ENCODE assay signal across 8 mouse cellular contexts in genomic region chr17:9031241-9032141, GRCm38 (mm10). TPM values are rescaled to one million over a fixed set of nuclear protein-coding genes. Genes with fewer than 3 reads are reported as not detected.
A peak's percentile ranks its signal among the peaks of the same experiment; 100 is the strongest.
DNase-seq lines count a peak whose midpoint lies in the region; ATAC-seq and TF ChIP-seq lines count a peak whose summit lies in the region.

No protein-coding gene starts in this region.

- H3K36me3 ChIP-seq in ES-Bruce4 (ENCODE audit: control insufficient read depth, insufficient read depth, low read length, poor library complexity, severe bottlenecking), result no peaks in the 10 kb centered on the region
- H3K36me3 ChIP-seq in forebrain, embryonic 16.5 days (ENCODE audit: control insufficient read depth, insufficient read depth), result no peaks in the 10 kb centered on the region
- no peaks in the 10 kb centered on the region for H3K36me3 ChIP-seq in thymus, adult 2 months (ENCODE audit: control insufficient read depth, insufficient read depth, low read length)

- H3K4me1 ChIP-seq in ES-Bruce4 (ENCODE audit: control insufficient read depth, insufficient read depth, low read length), result no peaks in the 10 kb centered on the region
- peaks cover 22% of the 10 kb centered on the region for H3K4me1 ChIP-seq in forebrain, embryonic 16.5 days (replicated peaks; ENCODE audit: control insufficient read depth, insufficient read depth, low read length)
- peaks cover 13% of the 10 kb centered on the region for H3K4me1 ChIP-seq in olfactory bulb, adult 2 months (ENCODE audit: control insufficient read depth, insufficient read depth, low read length)
- H3K4me1 ChIP-seq in thymus, adult 2 months (replicated peaks; ENCODE audit: control insufficient read depth, insufficient read depth, low read length), result peaks cover 6% of the 10 kb centered on the region

- peak; percentile 83 for ATAC-seq in cerebellum, adult (ENCODE audit: insufficient number of reproducible peaks, low FRiP score, low TSS enrichment)
- ATAC-seq in forebrain, embryonic 16.5 days, result peak; percentile 92

- no peak overlapping the region for H3K9ac ChIP-seq in ES-Bruce4 (ENCODE audit: low read depth, poor library complexity, severe bottlenecking)
- H3K9ac ChIP-seq in forebrain, embryonic 16.5 days (replicated peaks; ENCODE audit: low read depth, low read length), result 0 out of 2 replicates have a peak overlapping the region, but pooled peaks have one; percentile 10

- TF ChIP-seq CTCF in ES-Bruce4 (IDR thresholded peaks at IDR 0.05; ENCODE audit: low read depth, low read length), result peak; percentile 89
- peak; percentile 46; the same call in 1 of the 2 replicates for TF ChIP-seq CTCF in olfactory bulb, adult 2 months (IDR thresholded peaks at IDR 0.05; ENCODE audit: insufficient read depth, low read depth, low read length)
- peak; percentile 52; the same call in 1 of the 2 replicates for TF ChIP-seq CTCF in thymus, adult 2 months (IDR thresholded peaks at IDR 0.05; ENCODE audit: borderline replicate concordance, control insufficient read depth, extremely low read depth, insufficient read depth, low read length, poor library complexity)

- intact Hi-C loops in heart, postnatal 36 days (cut with DNase I), result loop anchor here (1.0 to 10.0 kb wide), 3 partner anchors 114 to 733 kb away; no protein-coding TSS in a partner anchor

- no peaks in the 10 kb centered on the region for H3K9me3 ChIP-seq in ES-Bruce4 (replicated peaks; ENCODE audit: control insufficient read depth, insufficient read depth, low read length, poor library complexity, severe bottlenecking)
- H3K9me3 ChIP-seq in forebrain, embryonic 16.5 days (ENCODE audit: control insufficient read depth, low read length), result no peaks in the 10 kb centered on the region

- H3K27ac ChIP-seq in ES-Bruce4 (ENCODE audit: insufficient read depth, low read length), result no peak overlapping the region
- peak overlapping the region; percentile 64 for H3K27ac ChIP-seq in forebrain, embryonic 16.5 days (ENCODE audit: low read length)
- H3K27ac ChIP-seq in olfactory bulb, adult 2 months (ENCODE audit: insufficient read depth, low read depth, low read length), result peak overlapping the region; percentile 91
- H3K27ac ChIP-seq in thymus, adult 2 months (ENCODE audit: control insufficient read depth, insufficient read depth, low read length), result no peak overlapping the region

- DNase-seq in heart, postnatal 36 days, result peak; percentile 78 to 79
- peak; percentile 74 to 93 for DNase-seq in layer of hippocampus, adult 18-20 months (ENCODE audit: low spot score in 2 of 2)
- DNase-seq in lung, adult 18-20 months, result peak; percentile 55 to 63
- peak; percentile 80 for DNase-seq in thymus, adult 2 months

- H3K27me3 ChIP-seq in ES-Bruce4 (ENCODE audit: control insufficient read depth, insufficient read depth, low read length, poor library complexity, severe bottlenecking), result no peaks in the 10 kb centered on the region; the same call in 1 of the 2 replicates
- H3K27me3 ChIP-seq in forebrain, embryonic 16.5 days (replicated peaks; ENCODE audit: control insufficient read depth, insufficient read depth, low read length), result no peaks in the 10 kb centered on the region
- no peaks in the 10 kb centered on the region for H3K27me3 ChIP-seq in thymus, adult 2 months (ENCODE audit: control insufficient read depth, insufficient read depth, low read length)

- TF ChIP-seq EP300 in ES-Bruce4 (IDR thresholded peaks at IDR 0.05; ENCODE audit: insufficient read depth, low read depth, low read length), result no peak

- 10% methylated on average over 24 of the region's 24 CpGs for WGBS in forebrain, embryonic 16.5 days
- 4% methylated on average over 24 of the region's 24 CpGs for WGBS in olfactory bulb, adult 2 months
- 17% methylated on average over 24 of the region's 24 CpGs for WGBS in thymus, adult 2 months

- H3K4me3 ChIP-seq in ES-Bruce4 (ENCODE audit: low read depth, low read length), result no peak overlapping the region
- H3K4me3 ChIP-seq in forebrain, embryonic 16.5 days (replicated peaks; ENCODE audit: low read length), result peak overlapping the region; percentile 14; the same call in 1 of the 2 replicates
- peak overlapping the region; percentile 37 for H3K4me3 ChIP-seq in olfactory bulb, adult 2 months (ENCODE audit: insufficient read depth, low read depth, low read length)
- no peak overlapping the region for H3K4me3 ChIP-seq in thymus, adult 2 months (ENCODE audit: control insufficient read depth, insufficient read depth, low read length)

- no peak for TF ChIP-seq POLR2A in ES-Bruce4 (IDR thresholded peaks at IDR 0.05; ENCODE audit: insufficient read depth, low read length)
- TF ChIP-seq POLR2A in olfactory bulb, adult 2 months (IDR thresholded peaks at IDR 0.05; ENCODE audit: insufficient read depth, low read depth, low read length), result no peak
- TF ChIP-seq POLR2A in thymus, adult 2 months (IDR thresholded peaks at IDR 0.05; ENCODE audit: control insufficient read depth, extremely low read depth, insufficient read depth, low read length, poor library complexity), result no peak

- H3K4me2 ChIP-seq in forebrain, embryonic 16.5 days (ENCODE audit: low read length), result peak overlapping the region; percentile 38

RNA-seq across cellular contexts. Expression of gene 1700010I14Rik, which starts 43.4 kb away (rescaled TPM):
- not detected in 2 replicates for polyA plus RNA-seq in ES-Bruce4 (2011; ENCODE audit: insufficient read depth, insufficient read length, low read depth, missing spikeins)
- polyA plus RNA-seq in forebrain, embryonic 16.5 days (2015; fragmentation: Nextera tagmentation; extraction: Ambion mirVana), result 1.2 and 1.5 TPM in 2 replicates
- total RNA-seq in heart, postnatal 36 days (2021), result not detected
- total RNA-seq in layer of hippocampus, adult 18-20 months (2021), result 1 to 10 TPM; 1.6 to 1.7 TPM
- polyA plus RNA-seq in olfactory bulb, adult 2 months (2012; ENCODE audit: insufficient read depth, insufficient read length, low replicate concordance, missing spikeins), result not detected in 2 replicates
- polyA plus RNA-seq in thymus, adult 2 months (2012; rRNA removed), result 2.2 and 2.4 TPM in 2 replicates

Comparison
In these comparisons a context has a peak if more than half of its experiments do, and no peak if none do; other contexts are left out.
1. H3K27ac ChIP-seq: peak in forebrain, embryonic 16.5 days (single experiment) and olfactory bulb, adult 2 months (single experiment); none in ES-Bruce4 (single experiment) and thymus, adult 2 months (single experiment).
2. H3K4me3 ChIP-seq: peak in forebrain, embryonic 16.5 days (single experiment) and olfactory bulb, adult 2 months (single experiment); none in ES-Bruce4 (single experiment) and thymus, adult 2 months (single experiment).
3. Peak in every context shown above with its lines, with median percentiles within 50 percentile points of each other: CTCF ChIP-seq and DNase-seq.